Mouse (Mus musculus) liver, postnatal 0 days (tissue): Measurements from ENCODE around the gene Evi5.

ENCODE experiments used
- CTCF ChIP-seq: sonication (generic); IDR thresholded peaks from 2 replicates; pipeline ENCODE4 v1.5.1; 2016; ENCODE audit warnings: antibody characterized with exemption, low read depth
- EP300 ChIP-seq: IDR thresholded peaks from 2 replicates; pipeline ENCODE4 v1.6.1; 2016; ENCODE audit warnings: antibody characterized with exemption, low read depth, mild to moderate bottlenecking

GRCm38 (mm10) chr5:107749229-107749916 lies 125.5 kb downstream of the Evi5 start:
- TF ChIP-seq CTCF (no peak), EP300 (peak; percentile 34; the same call in 1 of the 2 replicates)
